Mouse (Mus musculus) forelimb bud, embryonic 11.5 days (tissue): ENCODE measurements around the gene Vmn1r63.
"Not testable (repeated sequence)": the region's sequence is repeated elsewhere in the genome, so short reads cannot be mapped to it uniquely, and the experiment has no call there.

ENCODE experiments used
- DNase-seq: peaks from one replicate; pipeline ENCODE4 v3.0.0-alpha.2; 2012; ENCODE audit warnings: low read depth, low spot score

Vmn1r63 gene

DNA sequence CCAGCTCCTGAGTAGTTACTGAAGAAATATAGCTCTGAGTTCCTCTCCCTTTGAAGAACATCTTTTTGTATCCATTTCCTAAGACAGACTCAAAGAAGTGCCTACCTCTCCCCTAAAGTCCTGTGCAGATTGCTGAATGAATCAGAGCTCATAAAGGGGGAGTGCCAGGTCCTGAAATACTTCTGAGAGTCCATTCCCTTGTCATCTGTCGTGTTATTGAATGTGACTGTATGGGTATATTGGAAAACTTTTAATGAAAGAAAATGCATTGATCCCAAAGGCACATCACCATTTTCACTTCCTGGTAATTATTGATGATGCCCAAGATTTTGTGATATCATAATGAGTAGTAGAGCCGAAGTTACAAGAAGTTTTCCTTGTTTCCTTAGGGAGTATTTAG, at the start of gene Vmn1r63:
Gene Vmn1r63, minus strand, starts transcription at position 101 of the 400 bp plus-strand sequence.
- DNase-seq = not testable (repeated sequence)
